Mouse (Mus musculus) MEL (cell line): ENCODE measurements at regions not wholly inside any gene's neighbourhood (a gene's known extent, or its start where the extent isn't known, plus 50 kb on each side); places are given as distances from the start of the nearest gene placed in this dataset.

Experiments used
- DNase-seq: peaks from one replicate; pipeline ENCODE4 v3.0.0; 2011; ENCODE audit warnings: low read depth, low spot score
- H3K27ac ChIP-seq: 2 replicates; pipeline ENCODE4 v1.5.1; 2012; ENCODE audit warnings: low read depth, mild to moderate bottlenecking, control low read depth, low read length, moderate library complexity; ENCODE audit not compliant: control insufficient read depth
- H3K27me3 ChIP-seq, 2 experiments: fragments of 150-350 bp in 1 of 2; sonication (generic) in 1 of 2; 2 replicates each; pipeline ENCODE4 v1.6.1; 2012; ENCODE audit warnings: low read length in 2 of 2, mild to moderate bottlenecking in 2 of 2, improper control_type of control experiment in 1 of 2, moderate library complexity in 1 of 2; ENCODE audit not compliant: insufficient read depth in 2 of 2, control insufficient read depth in 1 of 2
- H3K36me3 ChIP-seq, 2 experiments: 2 replicates each; pipeline ENCODE4 v1.6.1; 2012 to 2014; ENCODE audit warnings: low read length in 2 of 2, improper control_type of control experiment in 1 of 2, inconsistent platforms in 1 of 2, mild to moderate bottlenecking in 1 of 2; ENCODE audit not compliant: insufficient read depth in 2 of 2, control insufficient read depth in 1 of 2
- H3K4me1 ChIP-seq, 2 experiments: fragments of 150-350 bp in 1 of 2; sonication (generic) in 1 of 2; 2 replicates each; pipeline ENCODE4 v1.6.1; 2012; ENCODE audit warnings: low read length in 2 of 2, improper control_type of control experiment in 1 of 2, mild to moderate bottlenecking in 1 of 2; ENCODE audit not compliant: insufficient read depth in 2 of 2, control insufficient read depth in 1 of 2
- H3K4me3 ChIP-seq, 2 experiments: fragments of 150-350 bp in 1 of 2; sonication (generic) in 1 of 2; 2 replicates each; pipeline ENCODE4 v1.5.1; 2012; ENCODE audit warnings: low read depth in 2 of 2, low read length in 2 of 2, mild to moderate bottlenecking in 2 of 2, moderate library complexity in 2 of 2, control low read depth in 1 of 2, improper control_type of control experiment in 1 of 2; ENCODE audit not compliant: control insufficient read depth in 1 of 2, insufficient read depth in 1 of 2
- H3K79me2 ChIP-seq: 2 replicates; pipeline ENCODE4 v1.6.1; 2012; ENCODE audit warnings: mild to moderate bottlenecking, low read length, moderate library complexity; ENCODE audit not compliant: control insufficient read depth, poor library complexity, insufficient read depth
- H3K9ac ChIP-seq: 2 replicates; pipeline ENCODE4 v1.6.1; 2012; ENCODE audit warnings: low read depth, mild to moderate bottlenecking, control low read depth, low read length, moderate library complexity; ENCODE audit not compliant: control insufficient read depth, poor library complexity, severe bottlenecking
- H3K9me3 ChIP-seq: fragments of 150-350 bp; sonication (generic); replicated peaks from 2 replicates; pipeline ENCODE4 v1.6.1; 2012; ENCODE audit warnings: mild to moderate bottlenecking, low read length, improper control_type of control experiment, moderate library complexity; ENCODE audit not compliant: insufficient read depth
- CHD1 ChIP-seq: IDR thresholded peaks from 2 replicates; pipeline ENCODE4 v1.6.1; 2012; ENCODE audit warnings: low read depth, mild to moderate bottlenecking, inconsistent platforms, low read length, improper control_type of control experiment
- EP300 ChIP-seq, 2 experiments: IDR thresholded peaks; 2 replicates each; pipeline ENCODE4 v1.6.1; 2011; ENCODE audit warnings: improper control_type of control experiment in 2 of 2, low read length in 2 of 2, low read depth in 1 of 2, mild to moderate bottlenecking in 1 of 2
- GABPA ChIP-seq: IDR thresholded peaks from 2 replicates; pipeline ENCODE4 v1.6.1; 2012; ENCODE audit warnings: low read depth, mild to moderate bottlenecking, inconsistent platforms, low read length, improper control_type of control experiment, moderate library complexity
- GATA1 ChIP-seq: IDR thresholded peaks from 2 replicates; pipeline ENCODE4 v1.6.1; 2011; ENCODE audit warnings: low read depth, low read length, improper control_type of control experiment
- HCFC1 ChIP-seq: IDR thresholded peaks from 2 replicates; pipeline ENCODE4 v1.6.1; 2012; ENCODE audit warnings: low read depth, mild to moderate bottlenecking, inconsistent platforms, low read length, improper control_type of control experiment, moderate library complexity
- MAX ChIP-seq: IDR thresholded peaks from 2 replicates; pipeline ENCODE4 v1.6.1; 2011; ENCODE audit warnings: low read length, improper control_type of control experiment
- MXI1 ChIP-seq: IDR thresholded peaks from 2 replicates; pipeline ENCODE4 v1.6.1; 2011; ENCODE audit warnings: mild to moderate bottlenecking, low read depth, low read length, improper control_type of control experiment
- MYC ChIP-seq: IDR thresholded peaks from 2 replicates; pipeline ENCODE4 v1.6.1; 2011; ENCODE audit warnings: low read depth, mild to moderate bottlenecking, low read length, improper control_type of control experiment, moderate library complexity
- NELFE ChIP-seq: IDR thresholded peaks from 2 replicates; pipeline ENCODE4 v1.6.1; 2011; ENCODE audit warnings: low read depth, low read length, improper control_type of control experiment
- NRF1 ChIP-seq: IDR thresholded peaks from 2 replicates; pipeline ENCODE4 v1.6.1; 2014; ENCODE audit warnings: low read depth, mild to moderate bottlenecking, inconsistent platforms, low read length, improper control_type of control experiment, moderate library complexity; ENCODE audit not compliant: poor library complexity, insufficient read depth, severe bottlenecking
- RCOR1 ChIP-seq: IDR thresholded peaks from 2 replicates; pipeline ENCODE4 v1.6.1; 2012; ENCODE audit warnings: low read depth, mild to moderate bottlenecking, inconsistent platforms, low read length, improper control_type of control experiment
- SMC3 ChIP-seq: IDR thresholded peaks from 2 replicates; pipeline ENCODE4 v1.6.1; 2011; ENCODE audit warnings: low read depth, low read length, improper control_type of control experiment
- ZKSCAN1 ChIP-seq: IDR thresholded peaks from 2 replicates; pipeline ENCODE4 v1.6.1; 2012; ENCODE audit warnings: low read depth, mild to moderate bottlenecking, inconsistent platforms, low read length, improper control_type of control experiment, moderate library complexity

DNA sequence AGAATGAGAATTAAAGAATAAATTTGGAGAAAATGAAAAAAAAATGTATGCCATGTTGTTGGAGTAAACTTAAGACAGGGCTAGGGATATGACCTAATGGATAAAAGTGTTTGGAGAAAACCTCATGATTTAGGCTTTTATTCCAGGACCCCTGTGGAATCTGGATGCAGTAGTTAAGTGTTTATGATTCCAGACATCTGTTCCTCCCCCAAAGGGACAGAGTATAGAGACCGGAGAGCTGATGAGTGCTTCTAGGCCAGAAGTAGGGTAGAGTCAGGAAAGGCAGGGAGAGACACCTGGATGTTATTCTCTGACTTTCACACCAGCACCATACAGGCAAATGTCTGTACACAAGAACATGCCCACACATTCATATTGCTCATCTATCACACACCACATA is 52.0 kb upstream of the Csl start:
- Histone ChIP-seq H3K9me3 (no peaks in the 10 kb centered on the region), H3K36me3 (no peaks in the 10 kb centered on the region), H3K4me3 (no peak overlapping the region), H3K27ac (no peak overlapping the region), H3K4me1 (no peaks in the 10 kb centered on the region), H3K27me3 (no peaks in the 10 kb centered on the region), H3K9ac (no peak overlapping the region), H3K79me2 (no peaks in the 10 kb centered on the region)
- TF ChIP-seq CHD1, result no peak
- TF ChIP-seq GABPA, result no peak
- TF ChIP-seq GATA1, result no peak
- TF ChIP-seq RCOR1, result no peak
- no peak for TF ChIP-seq MYC
- no peak for TF ChIP-seq NELFE
- no peak for TF ChIP-seq MXI1
- no peak for TF ChIP-seq SMC3
- TF ChIP-seq EP300 (IDR thresholded peaks at IDR 0.05; ENCODE audit: low read depth in 1 of 2, low read length in 2 of 2), result no peak
- no peak for TF ChIP-seq HCFC1
- no peak for TF ChIP-seq MAX
- TF ChIP-seq NRF1, result no peak
- no peak for TF ChIP-seq ZKSCAN1
- DNase-seq, result no peak
